Mouse (Mus musculus) regulatory T cell (primary cell): ENCODE measurements around the gene Spen.

Experiments used
- in situ Hi-C: fragments of 300-600 bp; cut with MboI, MseI; formaldehyde crosslinking; loops from one replicate; pipeline ENCODE4 v1.15.1; 2025; ENCODE audit warnings: high pct_unique_total_duplicates

Gene Spen

DNA sequence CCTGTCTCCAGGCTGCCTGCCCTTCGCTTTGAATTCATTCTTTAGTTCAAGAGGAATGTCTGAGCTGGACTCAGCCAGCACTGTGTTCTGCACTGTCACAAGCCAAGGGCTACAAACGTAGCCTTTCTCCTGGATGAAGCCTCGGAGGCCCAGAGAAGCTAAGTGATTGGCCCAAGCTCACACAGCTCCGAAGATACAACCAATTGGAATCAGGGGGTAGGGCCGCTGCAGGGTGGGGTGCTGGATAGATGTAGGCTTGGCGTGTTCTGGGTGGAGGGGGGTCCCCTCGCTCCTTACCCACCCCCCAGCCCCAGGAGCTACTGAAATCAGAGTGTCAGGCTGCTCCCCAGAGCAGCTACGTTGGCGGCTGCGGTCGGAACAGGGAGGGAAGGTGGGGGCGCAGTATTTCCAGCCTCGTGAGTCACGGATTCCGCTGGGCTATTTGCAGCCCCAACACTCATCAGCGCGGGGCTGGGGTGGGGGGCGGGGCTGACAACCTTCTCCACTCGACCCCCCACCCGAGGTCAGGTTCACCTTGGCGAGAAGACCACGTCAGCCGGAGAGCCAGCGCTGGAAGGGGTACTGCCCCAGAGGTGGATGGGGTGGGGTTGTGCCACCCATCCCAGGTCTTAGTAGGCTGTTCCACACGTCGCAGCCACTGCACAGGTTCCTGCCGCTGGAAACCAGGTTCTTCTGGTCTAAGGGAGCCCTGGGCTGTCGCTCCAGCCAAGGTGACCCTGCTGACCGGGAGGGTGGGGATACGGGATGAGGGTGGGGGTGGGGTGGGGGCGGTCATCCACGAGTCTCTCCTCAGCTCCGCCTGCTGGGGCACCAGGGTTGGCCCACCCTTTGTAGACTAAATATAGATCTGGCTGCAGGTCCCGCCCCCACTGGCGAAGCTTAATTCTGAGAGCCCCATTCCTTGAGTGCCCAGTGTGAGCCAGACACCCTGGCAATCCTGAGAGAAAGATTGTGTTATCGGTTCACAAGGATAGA is 112.6 kb downstream of the Spen start:
- in situ Hi-C loops = no loop called here

DNA sequence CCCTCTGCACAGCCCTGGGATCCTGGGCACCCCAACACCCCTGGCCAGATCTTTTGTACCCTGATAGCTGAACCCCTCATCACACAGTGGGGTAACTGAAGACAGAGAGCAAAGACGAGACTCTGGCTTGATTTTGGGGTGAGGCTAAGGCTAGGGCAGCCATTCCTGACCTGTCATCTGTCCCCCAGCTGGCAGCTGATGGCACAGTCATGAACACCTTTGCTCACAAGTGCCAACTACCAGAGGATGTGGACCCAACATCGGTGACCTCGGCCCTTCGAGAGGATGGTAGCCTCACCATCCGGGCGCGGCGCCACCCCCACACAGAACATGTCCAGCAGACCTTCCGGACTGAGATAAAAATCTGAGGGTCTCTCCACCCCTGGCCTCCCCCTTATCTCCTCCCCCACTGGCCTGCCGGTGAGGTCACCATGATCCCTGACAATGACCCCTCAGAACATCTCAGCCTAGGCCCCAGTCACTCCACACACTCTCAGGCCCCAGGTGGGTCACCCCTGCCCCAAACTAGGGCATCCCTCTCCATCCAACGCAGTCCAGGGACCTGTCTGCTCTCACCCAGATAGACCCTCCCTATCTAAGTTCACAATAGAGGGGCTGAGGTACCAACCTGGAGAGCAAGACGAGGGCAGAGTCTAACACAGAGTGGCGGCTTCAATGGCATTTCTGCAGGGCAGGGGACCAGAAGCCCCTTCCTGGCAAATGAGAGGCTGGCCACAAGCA is 114.5 kb downstream of the Spen start:
- in situ Hi-C loops = no loop called here

DNA sequence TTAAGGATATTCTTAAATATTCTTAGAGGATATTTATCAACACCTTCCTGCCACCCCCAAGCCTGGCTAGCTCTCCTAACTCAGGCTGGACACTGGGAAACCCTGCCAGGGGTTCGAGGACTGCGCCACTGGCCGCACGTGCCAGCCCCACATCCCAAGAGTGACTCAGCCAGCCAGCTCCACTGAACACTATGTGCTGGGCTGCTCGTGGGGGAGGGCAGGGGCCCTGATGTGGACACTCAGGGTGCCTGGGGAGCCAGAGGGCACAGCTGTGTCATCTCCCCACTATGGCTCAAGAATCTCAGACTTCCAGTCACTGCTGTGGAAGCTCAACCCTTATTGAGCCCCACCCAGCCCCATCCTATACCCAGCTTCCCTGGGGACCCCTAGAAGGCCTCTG is 115.1 kb downstream of the Spen start:
- in situ Hi-C loops = no loop called here

DNA sequence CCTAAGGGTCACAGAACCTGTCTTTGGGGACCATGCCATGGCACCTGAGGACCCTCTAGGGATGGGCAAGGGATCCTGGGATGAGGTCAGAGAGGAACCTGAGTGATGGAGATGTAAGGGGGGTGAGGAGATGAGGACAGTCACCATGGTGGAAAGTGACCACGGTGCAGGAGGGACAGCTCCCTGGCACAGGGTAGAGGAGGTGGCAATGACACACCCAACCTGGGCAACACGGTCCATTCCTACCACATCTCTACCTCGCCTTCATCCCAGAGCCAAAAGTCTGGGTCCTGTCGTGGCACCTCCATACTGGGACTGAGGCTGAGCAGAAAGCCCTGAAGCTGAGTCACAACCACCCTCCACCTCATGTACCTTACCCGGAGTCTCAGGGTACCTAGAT is 115.6 kb downstream of the Spen start:
- in situ Hi-C loops = no loop called here

DNA sequence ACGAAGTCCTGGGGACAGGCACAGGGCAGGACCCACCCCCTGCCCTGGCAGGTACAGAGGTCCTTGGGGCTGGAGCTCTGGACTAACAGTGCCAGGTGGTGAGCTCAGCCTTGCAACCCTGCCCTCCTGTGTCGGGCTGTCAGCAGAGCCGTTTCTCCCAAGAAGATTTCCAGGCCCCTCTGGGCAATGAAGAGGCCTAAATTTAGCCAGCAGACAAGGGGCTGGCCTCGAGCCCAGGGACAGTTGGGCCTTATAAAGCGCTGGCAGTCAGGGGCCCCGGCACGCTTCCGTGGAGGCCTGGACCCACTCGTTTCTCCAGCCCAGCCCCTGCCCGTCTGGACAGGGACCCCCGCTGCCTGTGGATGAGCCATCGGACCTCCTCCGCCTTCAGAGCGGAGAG is 117.0 kb downstream of the Spen start:
- in situ Hi-C loops = no loop called here

DNA sequence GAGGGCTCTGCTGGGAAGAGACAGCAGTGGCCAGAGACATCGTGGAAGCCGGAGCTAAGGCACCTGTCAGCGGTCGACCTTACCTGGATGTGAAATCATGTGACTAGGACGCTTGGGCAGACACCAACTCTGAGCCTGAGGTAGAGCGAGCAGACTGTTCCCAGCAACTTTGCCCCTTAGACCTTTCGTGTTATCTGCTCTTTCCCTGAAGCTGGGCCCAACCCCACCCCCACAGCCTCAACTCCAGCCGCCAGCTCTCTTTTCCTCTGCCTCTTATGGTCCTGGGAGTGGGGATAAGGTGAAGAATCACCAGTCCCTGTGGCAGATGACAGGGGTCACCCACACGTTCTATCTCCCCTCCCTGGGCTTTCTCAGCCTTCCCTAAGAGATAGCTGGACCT is 117.5 kb downstream of the Spen start:
- in situ Hi-C loops = no loop called here

DNA sequence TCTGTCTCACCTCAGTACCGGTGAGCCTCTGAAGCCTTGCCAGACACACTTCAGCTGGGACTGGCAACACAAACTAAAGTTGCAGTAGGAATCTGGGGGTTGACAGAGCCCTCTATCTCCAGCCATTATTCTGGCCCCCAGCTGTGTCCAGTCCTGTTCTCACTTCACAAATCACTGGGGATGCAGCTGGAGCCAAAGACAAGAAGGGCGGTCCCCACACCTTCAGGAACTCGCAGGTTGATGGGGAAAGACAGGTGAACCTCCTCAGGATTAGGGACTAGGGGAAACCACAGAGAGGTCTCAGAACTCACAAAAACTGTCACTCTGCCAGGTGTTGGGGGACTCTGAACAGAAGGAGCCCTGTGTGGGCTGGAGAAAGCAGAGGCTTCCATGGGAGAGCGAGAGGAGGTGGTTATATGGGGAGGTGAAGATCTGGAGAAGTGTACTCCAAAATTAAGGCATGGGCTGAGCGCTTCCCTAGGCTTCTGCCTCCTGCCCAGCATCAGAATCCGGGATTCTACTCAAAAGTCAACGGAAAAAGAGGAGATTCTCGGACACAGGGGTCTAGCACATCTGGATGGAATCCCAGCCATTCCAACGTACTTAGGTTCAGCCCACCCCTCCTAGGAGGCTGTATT is 118.1 kb downstream of the Spen start, which contains the start of gene Hspb7:
TSS of gene Hspb7 (plus strand) at position 588 of the 638 bp plus-strand sequence.
- in situ Hi-C loops = no loop called here

DNA sequence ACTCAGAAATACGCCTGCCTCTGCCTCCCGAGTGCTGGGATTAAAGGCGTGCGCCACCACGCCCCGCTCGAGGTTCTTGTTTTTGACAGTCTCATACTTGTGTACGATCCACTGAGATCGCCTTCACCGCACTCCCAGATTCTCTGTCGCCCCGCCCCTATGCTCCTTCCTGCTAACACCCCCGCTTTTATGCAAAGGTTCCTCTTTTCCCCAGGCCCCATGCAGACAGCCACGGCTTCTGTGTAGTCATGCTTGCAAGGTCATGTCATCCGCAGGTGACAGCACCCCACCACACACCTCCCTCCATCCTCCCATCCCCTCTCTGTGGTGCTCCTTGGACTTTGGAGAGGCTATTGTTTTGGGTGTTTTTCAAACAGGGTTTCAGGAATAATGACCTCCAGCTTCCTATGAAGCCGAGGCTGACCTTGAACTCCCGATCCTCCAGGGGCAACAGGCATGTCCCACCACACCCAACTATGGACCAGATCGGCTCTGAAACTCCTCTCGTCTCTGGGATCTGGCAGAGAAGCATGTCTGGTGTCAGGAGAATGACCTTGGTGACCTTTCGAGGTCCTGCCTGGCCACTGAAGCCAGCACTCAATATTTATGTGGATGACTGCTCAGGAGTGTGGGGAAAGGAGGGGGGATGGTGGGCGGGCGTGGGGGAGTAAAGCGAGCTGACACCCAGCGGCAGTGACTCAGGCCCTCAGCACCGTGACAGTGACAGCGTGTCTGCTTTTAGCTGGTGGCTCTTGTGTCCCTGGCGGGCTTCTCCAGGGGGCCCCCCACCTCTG is 118.8 kb downstream of the Spen start:
- in situ Hi-C loops = no loop called here
